Mouse (Mus musculus): ENCODE data around the gene Gm266.

The Gm266 gene

GRCm38 (mm10) chr12:111454021-111454420 is 31.6 kb downstream of the Gm266 start:
- no peak for DNase-seq (ENCODE audit: low spot score)

DNA sequence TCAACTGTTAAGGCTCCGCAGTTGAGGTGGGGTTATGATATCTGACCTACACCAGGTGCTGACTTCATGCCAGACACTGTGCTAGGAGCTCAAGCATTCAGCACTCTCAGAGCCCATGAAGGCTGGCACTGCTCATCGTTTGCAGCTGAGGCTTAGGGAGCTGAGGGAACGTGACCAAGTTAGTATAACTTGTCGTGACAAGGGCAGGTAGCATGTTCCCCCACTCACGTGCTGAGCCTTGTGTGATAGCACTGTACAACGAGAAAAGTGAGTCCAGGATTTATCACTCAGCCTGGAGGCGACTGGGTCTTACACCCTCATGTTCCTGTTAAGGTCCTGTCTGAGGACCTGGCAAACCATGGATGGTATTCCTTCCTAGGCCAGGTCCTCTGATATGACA is 34.1 kb downstream of the Gm266 start:
- DNase-seq (ENCODE audit: low spot score) = no peak

GRCm38 (mm10) chr12:111450359-111450758 is 35.3 kb downstream of the Gm266 start:
- no peak for DNase-seq (ENCODE audit: low spot score)

GRCm38 (mm10) chr12:111448931-111449705 is 36.5 kb downstream of the Gm266 start:
- no peak for DNase-seq (ENCODE audit: low spot score)

DNA sequence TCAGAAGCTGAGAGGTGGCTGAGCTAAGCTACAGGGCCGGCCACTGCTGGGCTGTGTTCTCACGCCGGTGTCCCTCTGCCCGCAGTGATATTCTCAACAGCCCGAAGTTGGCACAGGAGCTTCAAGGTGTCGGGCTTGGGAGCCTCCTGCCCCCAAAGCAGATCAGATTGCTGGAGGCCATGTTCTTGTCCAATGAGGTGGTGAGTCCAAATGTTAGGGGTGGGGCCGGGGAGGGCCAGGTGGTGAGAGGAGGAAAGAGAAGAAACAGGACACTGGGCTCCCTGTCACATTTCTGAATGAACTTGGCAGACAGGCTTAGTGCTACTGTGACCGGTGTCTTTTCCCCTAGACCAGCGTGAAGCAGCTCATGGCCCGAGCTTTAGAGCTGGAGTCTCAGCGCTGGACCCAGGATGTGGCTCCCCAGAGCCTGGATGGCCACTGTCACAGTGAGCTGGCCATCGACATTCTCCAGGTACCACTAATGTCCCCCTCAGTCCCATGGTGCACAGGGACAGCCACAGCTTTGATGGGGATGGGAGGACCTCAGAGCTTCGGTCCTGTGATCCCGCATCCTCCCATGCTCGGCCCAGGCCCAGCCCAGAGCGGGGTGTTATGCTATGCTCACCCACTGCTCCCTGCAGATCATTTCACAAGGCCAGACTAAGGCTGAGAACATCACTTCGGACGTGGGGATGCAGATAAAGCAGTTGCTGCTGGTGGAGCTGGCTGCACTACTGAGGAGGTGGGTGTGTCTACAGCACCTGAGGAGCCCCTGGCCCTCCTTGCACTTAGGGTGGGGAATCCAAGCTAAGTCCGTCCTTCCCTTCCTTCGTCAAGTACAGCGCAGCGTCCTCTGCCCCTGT is 37.5 kb downstream of the Gm266 start:
- DNase-seq (ENCODE audit: low spot score) = no peak

- DNase-seq (ENCODE audit: low spot score) = no peak
Measured at GRCm38 (mm10) chr12:111447350-111447749, 38.3 kb downstream of the Gm266 start.

GRCm38 (mm10) chr12:111446745-111447144 is 38.9 kb downstream of the Gm266 start:
- no peak for DNase-seq (ENCODE audit: low spot score)

GRCm38 (mm10) chr12:111445890-111446613 is 39.6 kb downstream of the Gm266 start:
- DNase-seq (ENCODE audit: low spot score) = no peak

DNA sequence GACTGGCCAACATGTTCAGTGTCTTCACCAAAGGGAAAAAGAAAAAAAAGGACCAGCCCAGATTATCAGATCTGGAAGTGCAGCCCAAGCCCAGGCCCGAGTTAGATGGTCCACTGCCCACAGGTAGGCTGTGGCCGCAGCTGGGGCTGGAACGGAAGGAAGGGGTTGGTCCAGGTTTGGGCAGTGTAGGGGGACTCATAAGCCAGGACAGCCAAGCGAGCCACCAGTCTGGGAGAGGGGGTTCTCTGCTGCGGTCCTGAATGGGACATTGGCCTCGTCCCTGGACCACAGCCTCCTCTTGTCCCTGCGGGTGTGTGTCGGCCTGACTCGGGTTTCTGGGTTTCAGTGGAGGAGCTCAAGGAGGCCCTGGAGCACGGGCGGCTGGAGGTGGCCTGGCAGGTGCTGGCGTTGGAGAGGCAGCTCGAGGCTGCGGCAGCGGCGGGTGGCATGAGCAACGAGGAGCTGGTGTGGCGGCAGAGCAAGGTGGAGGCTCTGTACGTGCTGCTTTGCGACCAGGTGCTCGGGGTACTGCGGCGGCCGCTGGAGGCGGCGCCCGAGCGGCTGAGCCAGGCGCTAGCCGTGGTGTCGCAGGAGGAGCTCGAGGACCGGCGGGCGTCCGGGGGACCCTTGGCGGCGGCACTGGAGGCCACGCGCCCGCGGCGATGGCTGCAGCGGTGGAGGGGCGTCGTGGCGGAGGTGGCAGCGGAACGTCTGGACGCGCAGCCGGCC is 40.3 kb downstream of the Gm266 start:
- DNase-seq (ENCODE audit: low spot score) = no peak

DNA sequence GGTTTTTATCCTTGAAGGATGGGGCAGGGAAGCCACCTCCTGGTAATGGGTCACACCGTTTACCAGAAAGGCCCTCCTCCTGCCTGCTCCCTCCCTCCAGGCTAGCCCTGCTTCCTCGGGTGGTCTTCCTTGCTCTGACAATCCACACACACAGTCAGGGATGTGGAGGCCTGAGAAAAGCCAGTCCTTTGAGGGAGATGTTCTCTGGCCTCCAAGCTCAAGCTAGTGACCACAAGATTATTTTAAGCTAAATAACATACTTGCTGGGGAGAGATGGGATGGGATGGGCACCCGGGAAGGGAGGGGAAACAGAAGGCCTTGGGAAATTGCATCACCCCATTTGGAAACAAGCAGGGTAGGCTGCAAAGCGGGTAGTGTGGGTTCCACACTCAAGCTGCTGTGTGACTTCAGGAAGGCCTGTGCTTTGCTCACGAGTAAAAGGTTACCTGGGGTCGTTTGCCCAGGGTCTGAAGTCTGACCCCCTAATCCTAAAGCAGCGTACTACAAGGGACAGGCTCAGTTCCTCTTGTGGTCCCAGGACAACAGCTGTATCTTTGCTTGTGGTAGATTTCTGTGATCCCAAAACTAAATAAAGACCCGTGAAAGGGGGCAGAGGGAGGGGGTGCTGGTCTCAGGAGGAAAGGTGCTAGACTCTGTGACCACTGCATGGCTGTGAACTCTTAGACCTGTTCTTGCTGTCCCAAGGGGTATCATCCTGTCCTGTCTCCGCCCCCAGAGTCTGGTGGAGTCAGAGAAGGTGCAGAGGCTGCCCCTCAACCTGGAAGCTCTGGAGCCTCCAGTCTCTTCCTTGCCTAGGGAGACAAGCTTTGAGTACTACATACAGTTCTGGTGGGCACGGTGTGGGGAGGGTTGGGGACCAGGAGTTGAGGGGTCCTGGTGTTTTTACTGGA is 41.4 kb downstream of the Gm266 start:
- DNase-seq (ENCODE audit: low spot score) = no peak

GRCm38 (mm10) chr12:111443011-111443870 is 42.4 kb downstream of the Gm266 start:
- DNase-seq (ENCODE audit: low spot score) = peak; percentile 70

GRCm38 (mm10) chr12:111442309-111443010 is 43.2 kb downstream of the Gm266 start, which contains the start of gene Tnfaip2:
TSS of gene Tnfaip2 (plus strand) at chr12:111442469.
- DNase-seq (ENCODE audit: low spot score) = peak; percentile 82

GRCm38 (mm10) chr12:111441523-111441922 is 44.1 kb downstream of the Gm266 start:
- DNase-seq (ENCODE audit: low spot score) = no peak

DNA sequence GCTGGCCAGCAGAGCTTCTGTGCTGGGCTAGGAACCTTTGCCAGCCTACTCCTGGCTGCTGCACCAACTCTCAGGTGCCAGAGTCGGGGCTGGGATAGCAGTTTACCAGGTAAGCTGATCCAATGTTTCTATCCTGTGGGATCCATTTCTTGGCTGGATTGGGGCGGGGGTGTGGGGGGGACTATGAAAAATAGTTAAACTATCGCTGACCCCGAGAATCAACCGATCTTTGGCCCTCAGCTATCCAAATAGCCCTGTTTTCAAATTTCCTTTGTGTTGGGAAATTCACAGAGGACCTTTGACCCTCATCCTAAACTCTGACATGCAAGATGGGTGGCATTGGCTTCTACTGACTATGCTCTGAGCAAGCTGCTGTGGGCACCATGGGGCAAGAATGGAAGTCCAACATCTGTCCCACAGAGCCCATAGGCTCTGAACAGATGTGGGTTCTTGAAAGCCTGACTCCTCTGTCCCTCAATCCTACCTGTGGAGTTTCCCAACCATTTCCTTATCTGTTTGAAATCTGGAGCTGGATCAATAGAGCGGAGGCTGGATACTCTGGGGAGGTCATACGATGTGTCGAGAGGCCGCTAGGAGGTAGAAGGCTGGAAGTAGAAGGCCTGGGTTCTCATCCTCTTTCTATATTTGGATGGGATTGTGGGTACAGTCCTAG is 44.8 kb downstream of the Gm266 start:
- DNase-seq (ENCODE audit: low spot score) = no peak

DNA sequence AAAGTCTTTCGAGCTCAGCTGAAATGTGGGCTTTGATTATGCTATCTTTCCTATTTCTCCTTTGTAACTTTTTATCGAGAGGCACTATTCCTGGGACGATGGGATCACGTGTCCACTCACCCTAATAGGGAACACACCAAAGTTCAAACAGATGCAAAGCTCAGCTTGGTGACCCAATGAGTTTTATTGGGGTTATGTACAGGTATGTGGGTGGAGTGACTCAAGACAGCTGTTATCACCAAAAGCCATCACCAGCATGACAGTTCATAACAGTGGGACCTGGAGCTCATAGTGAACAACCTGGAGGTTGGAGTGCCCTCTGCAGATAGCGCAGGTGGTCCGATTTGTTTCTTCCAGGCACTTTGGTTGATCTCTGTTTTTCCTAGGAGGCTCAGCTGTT is 46.8 kb downstream of the Gm266 start:
- DNase-seq (ENCODE audit: low spot score) = no peak

GRCm38 (mm10) chr12:111437222-111437900 is 48.3 kb downstream of the Gm266 start:
- DNase-seq (ENCODE audit: low spot score) = no peak

DNA sequence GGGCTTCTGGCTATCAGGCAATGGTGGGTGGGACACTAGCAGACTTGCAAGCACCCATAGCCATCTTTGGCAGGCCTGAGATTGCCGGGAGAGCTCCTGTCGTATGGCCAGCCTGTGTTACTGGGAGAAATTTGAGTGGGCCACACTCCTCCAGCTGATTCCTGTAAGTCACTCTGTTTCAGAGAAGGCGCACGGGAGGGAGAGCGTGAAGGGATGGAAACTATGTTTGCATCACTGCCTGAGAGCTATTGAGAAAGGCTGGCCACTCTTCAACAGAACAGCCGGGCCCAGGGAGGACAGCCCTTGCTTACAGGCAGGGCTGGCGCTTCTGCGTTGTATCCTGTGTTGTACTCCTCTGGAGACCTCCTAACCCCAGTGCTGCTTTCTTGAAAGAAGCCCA is 49.0 kb downstream of the Gm266 start:
- DNase-seq (ENCODE audit: low spot score) = no peak

GRCm38 (mm10) chr12:111436170-111436569 is 49.5 kb downstream of the Gm266 start:
- no peak for DNase-seq (ENCODE audit: low spot score)

All from spleen, adult 12 weeks (tissue).